Mouse (Mus musculus) megakaryocyte, embryonic 14.5 days (primary cell): ENCODE results near the gene Acp2. TPM values are rescaled to one million over a fixed set of nuclear protein-coding genes. Genes with fewer than 3 reads are reported as not detected.

Experiments
- H3K27me3 ChIP-seq: replicated peaks from 2 replicates; pipeline ENCODE3; 2012; ENCODE audit warnings: inconsistent platforms
- H3K36me3 ChIP-seq: replicated peaks from 2 replicates; pipeline ENCODE3; 2012; ENCODE audit warnings: low read length, inconsistent platforms, mixed read lengths
- H3K4me1 ChIP-seq: 2 replicates; pipeline ENCODE4 v1.6.1; 2012; ENCODE audit warnings: inconsistent platforms
- H3K4me3 ChIP-seq: replicated peaks from 2 replicates; pipeline ENCODE3; 2012; ENCODE audit warnings: moderate library complexity, mild to moderate bottlenecking, inconsistent platforms
- H3K9me3 ChIP-seq: 2 replicates; pipeline ENCODE4 v1.6.1; 2012; ENCODE audit warnings: inconsistent platforms
- FLI1 ChIP-seq: IDR thresholded peaks from 2 replicates; pipeline ENCODE4 v1.6.1; 2012; ENCODE audit warnings: low read length, inconsistent platforms, mixed read lengths
- GATA1 ChIP-seq: IDR thresholded peaks from 3 replicates; pipeline ENCODE4 v1.6.1; 2012; ENCODE audit warnings: mixed read lengths, low read length, inconsistent platforms, borderline replicate concordance
- polyA plus RNA-seq: library from polyadenylated mRNA; stranded (reverse); fragments of >175 nt; gene quantifications from 2 replicates; pipeline ENCODE4 v1.2.3, GENCODE M21; 2012; ENCODE audit warnings: low replicate concordance; ENCODE audit not compliant: insufficient read depth

The Acp2 gene
- polyA plus RNA-seq, 1 experiment, result 6.5 TPM

DNA sequence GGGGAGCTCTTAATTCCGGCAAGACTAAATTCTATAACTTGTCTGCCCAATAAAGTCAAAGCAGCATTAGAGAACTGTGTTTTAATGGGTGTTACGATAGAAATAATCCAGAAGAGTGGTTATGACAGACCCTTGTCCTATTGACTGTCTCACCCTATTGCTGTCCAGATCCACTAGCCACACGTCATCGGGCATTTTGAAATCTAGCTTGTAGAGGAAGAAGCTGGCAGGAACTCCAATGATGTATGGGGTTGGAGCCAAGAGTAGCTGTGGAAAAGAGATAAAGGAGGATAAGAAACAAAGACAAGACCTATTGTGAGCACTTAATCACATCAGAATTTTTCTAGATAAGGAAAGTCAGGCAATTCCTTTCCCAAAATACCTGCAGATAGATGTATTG is 27.2 kb upstream of the Acp2 start:
- no peak for TF ChIP-seq GATA1
- no peak for TF ChIP-seq FLI1
- Histone ChIP-seq H3K36me3 (peaks cover 92% of the 10 kb centered on the region), H3K27me3 (no peaks in the 10 kb centered on the region), H3K9me3 (no peaks in the 10 kb centered on the region), H3K4me3 (no peak overlapping the region), H3K4me1 (peaks cover 17% of the 10 kb centered on the region)

- peaks cover 24% of the 10 kb centered on the region for H3K4me1 ChIP-seq
- no peak overlapping the region for H3K4me3 ChIP-seq
- no peaks in the 10 kb centered on the region for H3K9me3 ChIP-seq
- H3K36me3 ChIP-seq, result peaks cover 91% of the 10 kb centered on the region
- H3K27me3 ChIP-seq, result no peaks in the 10 kb centered on the region
- no peak for TF ChIP-seq GATA1
These were observed 26.5 kb upstream of the Acp2 start for GRCm38 (mm10) chr2:91176234-91176633.

- TF ChIP-seq GATA1, result no peak
- TF ChIP-seq FLI1, result no peak
- Histone ChIP-seq H3K27me3 (no peaks in the 10 kb centered on the region), H3K4me3 (no peak overlapping the region), H3K4me1 (peaks cover 47% of the 10 kb centered on the region), H3K9me3 (no peaks in the 10 kb centered on the region), H3K36me3 (peaks cover 69% of the 10 kb centered on the region)
These were observed 22.9 kb upstream of the Acp2 start for GRCm38 (mm10) chr2:91179825-91180224.

DNA sequence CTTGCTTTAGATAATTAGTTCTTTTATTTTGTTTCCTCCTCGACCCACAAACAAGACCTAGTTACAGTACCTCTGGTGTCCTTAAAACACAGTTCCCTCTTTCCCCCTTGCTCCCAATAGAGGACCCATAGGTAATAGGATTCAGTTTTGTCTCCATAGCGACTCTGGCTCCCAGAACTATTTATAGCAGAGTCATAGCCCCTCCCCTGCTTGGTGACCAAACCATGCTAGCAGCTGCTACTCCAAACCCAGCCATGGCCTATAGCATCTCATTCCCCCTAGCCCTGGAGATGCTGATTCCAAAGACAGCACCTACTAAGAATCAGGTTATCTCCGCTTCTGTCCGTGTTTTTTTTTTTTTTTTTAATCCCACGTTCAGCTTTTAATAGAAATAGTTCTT is 22.0 kb upstream of the Acp2 start:
- Histone ChIP-seq H3K4me1 (peaks cover 55% of the 10 kb centered on the region), H3K4me3 (peak overlapping the region; percentile 40), H3K9me3 (no peaks in the 10 kb centered on the region), H3K27me3 (no peaks in the 10 kb centered on the region), H3K36me3 (peaks cover 64% of the 10 kb centered on the region)
- TF ChIP-seq GATA1 (no peak), FLI1 (no peak)

DNA sequence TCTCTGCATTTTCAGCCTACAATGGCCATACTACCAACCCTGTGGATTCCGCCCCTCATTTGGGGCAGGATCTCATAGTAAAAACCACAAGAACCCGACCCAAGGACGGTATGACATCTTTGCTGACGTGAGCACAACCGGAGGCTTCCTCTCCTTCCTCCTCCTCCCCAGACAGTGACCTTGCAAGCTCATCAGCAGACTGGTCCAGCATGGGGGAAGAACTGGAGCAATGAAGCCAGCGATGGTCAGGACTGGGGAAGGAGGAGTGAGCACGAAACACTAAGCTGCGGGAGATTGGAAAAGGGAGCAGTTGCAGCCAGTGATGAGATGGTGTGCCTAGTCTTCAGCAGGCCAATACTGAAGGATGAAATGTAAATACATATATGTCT is 20.7 kb upstream of the Acp2 start:
- Histone ChIP-seq H3K36me3 (peaks cover 51% of the 10 kb centered on the region), H3K27me3 (no peaks in the 10 kb centered on the region), H3K9me3 (no peaks in the 10 kb centered on the region), H3K4me1 (peaks cover 63% of the 10 kb centered on the region), H3K4me3 (peak overlapping the region; percentile 97)
- TF ChIP-seq GATA1 (no peak), FLI1 (no peak)

GRCm38 (mm10) chr2:91182405-91183147 is 20.1 kb upstream of the Acp2 start:
- no peak for TF ChIP-seq GATA1
- TF ChIP-seq FLI1, result no peak
- peak overlapping the region; percentile 97 for H3K4me3 ChIP-seq
- no peaks in the 10 kb centered on the region for H3K27me3 ChIP-seq
- no peaks in the 10 kb centered on the region for H3K9me3 ChIP-seq
- peaks cover 69% of the 10 kb centered on the region for H3K4me1 ChIP-seq
- peaks cover 48% of the 10 kb centered on the region for H3K36me3 ChIP-seq

DNA sequence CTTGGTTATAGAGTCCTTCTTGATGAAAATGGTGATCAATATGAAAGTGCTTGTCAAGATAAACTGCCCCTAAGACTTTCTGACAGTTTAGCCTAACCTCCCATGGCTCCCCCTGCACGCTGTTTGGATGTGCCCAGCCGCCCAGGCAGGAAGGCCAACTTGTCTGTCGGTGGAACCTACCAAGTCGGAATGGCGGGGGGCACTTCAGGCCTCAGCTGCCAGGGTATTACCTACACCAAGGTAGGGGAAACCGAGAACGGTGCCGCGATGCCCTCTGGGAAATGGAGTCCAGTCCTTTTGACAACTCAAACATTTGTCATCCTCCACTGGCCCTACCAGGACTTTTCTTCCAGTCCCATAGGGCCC is 19.6 kb upstream of the Acp2 start:
- H3K36me3 ChIP-seq, result peaks cover 42% of the 10 kb centered on the region
- H3K4me1 ChIP-seq, result peaks cover 67% of the 10 kb centered on the region
- no peak for TF ChIP-seq GATA1
- no peak for TF ChIP-seq FLI1
- peak overlapping the region; percentile 97 for H3K4me3 ChIP-seq
- no peaks in the 10 kb centered on the region for H3K9me3 ChIP-seq
- no peaks in the 10 kb centered on the region for H3K27me3 ChIP-seq

- peaks cover 69% of the 10 kb centered on the region for H3K4me1 ChIP-seq
- TF ChIP-seq FLI1 (no peak; the same call in 1 of the 2 replicates), GATA1 (no peak)
These were observed 18.8 kb upstream of the Acp2 start, which contains the start of gene Madd for GRCm38 (mm10) chr2:91183711-91184405. Gene Madd, minus strand, starts transcription at chr2:91183837.

GRCm38 (mm10) chr2:91186208-91186607 is 16.5 kb upstream of the Acp2 start:
- peaks cover 15% of the 10 kb centered on the region for H3K36me3 ChIP-seq
- H3K9me3 ChIP-seq, result no peaks in the 10 kb centered on the region
- TF ChIP-seq FLI1, result no peak
- TF ChIP-seq GATA1, result no peak
- no peaks in the 10 kb centered on the region for H3K27me3 ChIP-seq
- H3K4me3 ChIP-seq, result no peak overlapping the region
- H3K4me1 ChIP-seq, result peaks cover 72% of the 10 kb centered on the region

More at GRCm38 (mm10) chr2:91183711-91184405, 18.8 kb upstream of the Acp2 start, which contains the start of gene Madd:
- H3K9me3 ChIP-seq, result no peaks in the 10 kb centered on the region
- no peaks in the 10 kb centered on the region for H3K27me3 ChIP-seq
- H3K36me3 ChIP-seq, result peaks cover 35% of the 10 kb centered on the region
- peak within 1 kb of the TSS; percentile 97 for H3K4me3 ChIP-seq

GRCm38 (mm10) chr2:91187431-91187830 is 15.3 kb upstream of the Acp2 start:
- H3K4me3 ChIP-seq, result peak overlapping the region; percentile 74
- H3K4me1 ChIP-seq, result peaks cover 67% of the 10 kb centered on the region
- no peaks in the 10 kb centered on the region for H3K9me3 ChIP-seq
- peaks cover 9% of the 10 kb centered on the region for H3K36me3 ChIP-seq
- peaks cover 3% of the 10 kb centered on the region for H3K27me3 ChIP-seq
- no peak for TF ChIP-seq GATA1
